Mouse (Mus musculus): ENCODE measurements at regions not wholly inside any gene's neighbourhood (a gene's known extent, or its start where the extent isn't known, plus 50 kb on each side); places are given as distances from the start of the nearest gene placed in this dataset.

- Histone ChIP-seq H3K36me3 (ENCODE audit: control insufficient read depth, insufficient read depth, low read length) (no peaks in the 10 kb centered on the region), H3K4me3 (no peak overlapping the region), H3K27me3 (ENCODE audit: control insufficient read depth, insufficient read depth, low read length) (no peaks in the 10 kb centered on the region), H3K9ac (ENCODE audit: low read depth, low read length) (no peak overlapping the region), H3K4me1 (ENCODE audit: control insufficient read depth, insufficient read depth, low read length) (no peaks in the 10 kb centered on the region), H3K79me2 (replicated peaks; ENCODE audit: control insufficient read depth, insufficient read depth, low read length) (no peaks in the 10 kb centered on the region), H3K27ac (no peak overlapping the region)
- no peak for TF ChIP-seq EP300 (IDR thresholded peaks at IDR 0.05; ENCODE audit: insufficient read depth, low read depth, low read length)
- no peak for TF ChIP-seq CTCF (IDR thresholded peaks at IDR 0.05)
- no peak for TF ChIP-seq POLR2A (IDR thresholded peaks at IDR 0.05; ENCODE audit: insufficient read depth, low read depth, low read length)
- intact Hi-C loops (cut with DNase I) = no loop called here
- WGBS = 64% methylated on average over 5 of the region's 5 CpGs
- DNase-seq = no peak
Observed at GRCm38 (mm10) chr13:31374006-31374405, 181.9 kb upstream of the Foxq1 start.

GRCm38 (mm10) chr13:31393421-31394215, 162.3 kb upstream of the Foxq1 start:
- H3K4me3 ChIP-seq = no peak overlapping the region
- H3K27ac ChIP-seq = no peak overlapping the region
- H3K9ac ChIP-seq (ENCODE audit: low read depth, low read length) = no peak overlapping the region
- no peaks in the 10 kb centered on the region for H3K79me2 ChIP-seq (replicated peaks; ENCODE audit: control insufficient read depth, insufficient read depth, low read length)
- no peak for TF ChIP-seq POLR2A (IDR thresholded peaks at IDR 0.05; ENCODE audit: insufficient read depth, low read depth, low read length)
- TF ChIP-seq CTCF (IDR thresholded peaks at IDR 0.05) = no peak
- no peak for TF ChIP-seq EP300 (IDR thresholded peaks at IDR 0.05; ENCODE audit: insufficient read depth, low read depth, low read length)
- no peak for DNase-seq
- no peaks in the 10 kb centered on the region for H3K4me1 ChIP-seq (ENCODE audit: control insufficient read depth, insufficient read depth, low read length)
- WGBS = 43% methylated on average over 4 of the region's 4 CpGs
- H3K36me3 ChIP-seq (ENCODE audit: control insufficient read depth, insufficient read depth, low read length) = no peaks in the 10 kb centered on the region
- intact Hi-C loops (cut with DNase I) = no loop called here
- H3K27me3 ChIP-seq (ENCODE audit: control insufficient read depth, insufficient read depth, low read length) = no peaks in the 10 kb centered on the region

- Histone ChIP-seq H3K4me3 (no peak overlapping the region), H3K9ac (ENCODE audit: low read depth, low read length) (no peak overlapping the region), H3K4me1 (ENCODE audit: control insufficient read depth, insufficient read depth, low read length) (no peaks in the 10 kb centered on the region), H3K36me3 (ENCODE audit: control insufficient read depth, insufficient read depth, low read length) (no peaks in the 10 kb centered on the region), H3K79me2 (replicated peaks; ENCODE audit: control insufficient read depth, insufficient read depth, low read length) (no peaks in the 10 kb centered on the region), H3K27me3 (ENCODE audit: control insufficient read depth, insufficient read depth, low read length) (no peaks in the 10 kb centered on the region), H3K27ac (no peak overlapping the region)
- 78% methylated on average over 5 of the region's 5 CpGs for WGBS
- no peak for DNase-seq
- intact Hi-C loops (cut with DNase I) = no loop called here
- TF ChIP-seq EP300 (IDR thresholded peaks at IDR 0.05; ENCODE audit: insufficient read depth, low read depth, low read length) (no peak), CTCF (IDR thresholded peaks at IDR 0.05) (no peak), POLR2A (IDR thresholded peaks at IDR 0.05; ENCODE audit: insufficient read depth, low read depth, low read length) (no peak)
Observed at GRCm38 (mm10) chr13:31396216-31396910, 159.6 kb upstream of the Foxq1 start.

- H3K79me2 ChIP-seq (replicated peaks; ENCODE audit: control insufficient read depth, insufficient read depth, low read length) = no peaks in the 10 kb centered on the region
- H3K4me3 ChIP-seq = no peak overlapping the region
- DNase-seq = no peak
- WGBS = 66% methylated on average over 10 of the region's 10 CpGs
- H3K27ac ChIP-seq = no peak overlapping the region
- TF ChIP-seq CTCF (IDR thresholded peaks at IDR 0.05) = no peak
- no peaks in the 10 kb centered on the region for H3K36me3 ChIP-seq (ENCODE audit: control insufficient read depth, insufficient read depth, low read length)
- no peak overlapping the region for H3K9ac ChIP-seq (ENCODE audit: low read depth, low read length)
- no peaks in the 10 kb centered on the region for H3K27me3 ChIP-seq (ENCODE audit: control insufficient read depth, insufficient read depth, low read length)
- no peaks in the 10 kb centered on the region for H3K4me1 ChIP-seq (ENCODE audit: control insufficient read depth, insufficient read depth, low read length)
- intact Hi-C loops (cut with DNase I) = no loop called here
Observed at GRCm38 (mm10) chr13:31397246-31397645, 158.7 kb upstream of the Foxq1 start.

- Histone ChIP-seq H3K27ac (no peak overlapping the region), H3K79me2 (replicated peaks; ENCODE audit: control insufficient read depth, insufficient read depth, low read length) (no peaks in the 10 kb centered on the region), H3K27me3 (ENCODE audit: control insufficient read depth, insufficient read depth, low read length) (no peaks in the 10 kb centered on the region), H3K4me3 (no peak overlapping the region), H3K4me1 (ENCODE audit: control insufficient read depth, insufficient read depth, low read length) (no peaks in the 10 kb centered on the region), H3K36me3 (ENCODE audit: control insufficient read depth, insufficient read depth, low read length) (no peaks in the 10 kb centered on the region), H3K9ac (ENCODE audit: low read depth, low read length) (no peak overlapping the region)
- DNase-seq = no peak
- TF ChIP-seq POLR2A (IDR thresholded peaks at IDR 0.05; ENCODE audit: insufficient read depth, low read depth, low read length) = no peak
- TF ChIP-seq EP300 (IDR thresholded peaks at IDR 0.05; ENCODE audit: insufficient read depth, low read depth, low read length) = no peak
- no peak for TF ChIP-seq CTCF (IDR thresholded peaks at IDR 0.05)
- WGBS = 97% methylated on average over 2 of the region's 2 CpGs
- intact Hi-C loops (cut with DNase I) = no loop called here
Observed at GRCm38 (mm10) chr13:31400401-31400800, 155.5 kb upstream of the Foxq1 start.

- Histone ChIP-seq H3K36me3 (ENCODE audit: control insufficient read depth, insufficient read depth, low read length) (no peaks in the 10 kb centered on the region), H3K4me3 (no peak overlapping the region), H3K9ac (ENCODE audit: low read depth, low read length) (no peak overlapping the region), H3K27ac (no peak overlapping the region), H3K27me3 (ENCODE audit: control insufficient read depth, insufficient read depth, low read length) (no peaks in the 10 kb centered on the region), H3K79me2 (replicated peaks; ENCODE audit: control insufficient read depth, insufficient read depth, low read length) (no peaks in the 10 kb centered on the region), H3K4me1 (ENCODE audit: control insufficient read depth, insufficient read depth, low read length) (no peaks in the 10 kb centered on the region)
- TF ChIP-seq CTCF (IDR thresholded peaks at IDR 0.05) = no peak
- TF ChIP-seq EP300 (IDR thresholded peaks at IDR 0.05; ENCODE audit: insufficient read depth, low read depth, low read length) = no peak
- TF ChIP-seq POLR2A (IDR thresholded peaks at IDR 0.05; ENCODE audit: insufficient read depth, low read depth, low read length) = no peak
- no peak for DNase-seq
- intact Hi-C loops (cut with DNase I) = no loop called here
- WGBS = 78% methylated on average over 2 of the region's 2 CpGs
Observed at GRCm38 (mm10) chr13:31405312-31405711, 150.6 kb upstream of the Foxq1 start.

Data from heart, adult 2 months (tissue).